Mouse (Mus musculus) liver, embryonic 14.5 days (tissue): ENCODE results near the gene Zfp607b. TPM values are rescaled to one million over a fixed set of nuclear protein-coding genes. Genes with fewer than 3 reads are reported as not detected.
A peak's percentile ranks its signal among the peaks of the same experiment; 100 is the strongest.

Experiments
- ATAC-seq: fragments of 200-750 bp; cut with Nextera tagmentation; 2 replicates; pipeline ENCODE4 v1.8.0; 2017; ENCODE audit warnings: moderate number of reproducible peaks, mild to moderate bottlenecking, moderate library complexity; ENCODE audit not compliant: insufficient read depth
- DNase-seq, 3 experiments: peaks; one replicate each; pipeline ENCODE4 v3.0.0-alpha.2; 2012 to 2013; ENCODE audit warnings: low read depth in 3 of 3, low spot score in 3 of 3
- H3K27ac ChIP-seq: fragments of 300-500 bp; sonication (generic); 2 replicates; pipeline ENCODE4 v1.5.1; 2014; ENCODE audit warnings: moderate library complexity, mild to moderate bottlenecking, control low read depth, inconsistent platforms
- H3K27me3 ChIP-seq: fragments of 300-500 bp; sonication (generic); 2 replicates; pipeline ENCODE4 v1.6.1; 2014; ENCODE audit warnings: mild to moderate bottlenecking, low read length, moderate library complexity; ENCODE audit not compliant: control insufficient read depth, insufficient read depth
- H3K36me3 ChIP-seq: fragments of 300-500 bp; sonication (generic); replicated peaks from 2 replicates; pipeline ENCODE4 v1.6.1; 2014; ENCODE audit warnings: low read depth; ENCODE audit not compliant: control insufficient read depth, insufficient read depth
- H3K4me1 ChIP-seq, 2 experiments: fragments of 200-500 bp in 1 of 2; fragments of 300-500 bp in 1 of 2; sonication (generic) in 1 of 2; replicated peaks; 2 replicates each; pipeline ENCODE4 v1.6.1; 2012 to 2014; ENCODE audit warnings: antibody characterized with exemption in 1 of 2, inconsistent platforms in 1 of 2, low read length in 1 of 2; ENCODE audit not compliant: control insufficient read depth in 2 of 2, insufficient read depth in 2 of 2
- H3K4me2 ChIP-seq: fragments of 300-500 bp; sonication (generic); 2 replicates; pipeline ENCODE4 v1.6.1; 2014; ENCODE audit warnings: low read depth, mild to moderate bottlenecking, control low read depth, moderate library complexity
- H3K4me3 ChIP-seq, 2 experiments: fragments of 200-500 bp in 1 of 2; fragments of 300-500 bp in 1 of 2; sonication (generic) in 1 of 2; 2 replicates each; pipeline ENCODE4 v1.5.1; 2012 to 2014; ENCODE audit warnings: low read depth in 2 of 2, low read length in 2 of 2, mild to moderate bottlenecking in 2 of 2, control low read depth in 1 of 2, inconsistent platforms in 1 of 2, moderate library complexity in 1 of 2; ENCODE audit not compliant: insufficient read depth in 1 of 2
- H3K9ac ChIP-seq: fragments of 300-500 bp; sonication (generic); replicated peaks from 2 replicates; pipeline ENCODE4 v1.6.1; 2014; ENCODE audit warnings: mild to moderate bottlenecking, control low read depth, moderate library complexity
- H3K9me3 ChIP-seq: fragments of 300-500 bp; sonication (generic); 2 replicates; pipeline ENCODE4 v1.6.1; 2016; ENCODE audit warnings: low read length, mixed read lengths; ENCODE audit not compliant: control insufficient read depth
- CTCF ChIP-seq: IDR thresholded peaks from 2 replicates; pipeline ENCODE4 v1.5.1; 2016; ENCODE audit warnings: antibody characterized with exemption, low read depth, control low read depth
- EP300 ChIP-seq: IDR thresholded peaks from 2 replicates; pipeline ENCODE4 v1.6.1; 2016; ENCODE audit warnings: antibody characterized with exemption, low read depth
- WGBS: fragments of 180-500 bp; shearing (Covaris S2); extraction: QIAGEN DNeasy Blood & Tissue Kit; methylation state at CpG from one replicate; pipeline ENCODE4 v1.1.7; 2014; ENCODE audit not compliant: insufficient replicate concordance; 5-methylcytosine and 5-hydroxymethylcytosine counted together
- polyA plus RNA-seq, 2 experiments: library from polyadenylated mRNA; depleted of rRNA in 1 of 2; stranded (reverse) in 1 of 2; unstranded in 1 of 2; fragments of >200 nt; fragmentation: Nextera tagmentation in 1 of 2; extraction: Ambion mirVana in 1 of 2; gene quantifications; 2 replicates each; pipeline versions ENCODE4 v1.2.1 to v1.2.3; 2012 to 2014

The Zfp607b gene
- polyA plus RNA-seq, 2 experiments: 0.19 to 0.25 TPM

GRCm38 (mm10) chr7:27691076-27691475 is 1.9 kb downstream of the Zfp607b start:
- no peak overlapping the region for H3K4me3 ChIP-seq
- H3K27me3 ChIP-seq: no peaks in the 10 kb centered on the region
- WGBS: 21% methylated on average over 5 of the region's 5 CpGs
- TF ChIP-seq EP300 (no peak), CTCF (peak; percentile 80)
- no peaks in the 10 kb centered on the region for H3K9me3 ChIP-seq
- no peak overlapping the region for H3K4me2 ChIP-seq
- ATAC-seq (no peak), DNase-seq (peak in 1 of 3 experiments; percentile 27)
- H3K4me1 ChIP-seq: peaks cover 4% of the 10 kb centered on the region in 2 experiments; a peak in 2 of 4 replicates
- H3K9ac ChIP-seq: no peak overlapping the region
- H3K36me3 ChIP-seq: no peaks in the 10 kb centered on the region
- no peak overlapping the region for H3K27ac ChIP-seq

GRCm38 (mm10) chr7:27696711-27697110 is 7.6 kb downstream of the Zfp607b start:
- Histone ChIP-seq H3K4me1 (no peaks in the 10 kb centered on the region), H3K4me3 (no peak overlapping the region), H3K27ac (no peak overlapping the region), H3K9me3 (no peaks in the 10 kb centered on the region), H3K27me3 (no peaks in the 10 kb centered on the region), H3K9ac (no peak overlapping the region), H3K4me2 (no peak overlapping the region), H3K36me3 (no peaks in the 10 kb centered on the region)
- WGBS: 47% methylated on average over 3 of the region's 3 CpGs
- DNase-seq (no peak), ATAC-seq (no peak)
- TF ChIP-seq EP300: no peak
- TF ChIP-seq CTCF: no peak

GRCm38 (mm10) chr7:27710402-27710801 is 21.3 kb downstream of the Zfp607b start:
- ATAC-seq (no peak), DNase-seq (no peak)
- Histone ChIP-seq H3K36me3 (no peaks in the 10 kb centered on the region), H3K4me3 (no peak overlapping the region), H3K27ac (no peak overlapping the region), H3K9me3 (no peaks in the 10 kb centered on the region), H3K4me2 (no peak overlapping the region), H3K4me1 (no peaks in the 10 kb centered on the region), H3K27me3 (no peaks in the 10 kb centered on the region), H3K9ac (no peak overlapping the region)
- TF ChIP-seq CTCF (no peak), EP300 (no peak)
- WGBS: 80% methylated on average over 7 of the region's 7 CpGs

GRCm38 (mm10) chr7:27721951-27722350 is 32.8 kb downstream of the Zfp607b start:
- no peak overlapping the region for H3K4me3 ChIP-seq
- H3K36me3 ChIP-seq: no peaks in the 10 kb centered on the region
- no peaks in the 10 kb centered on the region for H3K4me1 ChIP-seq
- DNase-seq: no peak
- no peaks in the 10 kb centered on the region for H3K27me3 ChIP-seq
- no peak overlapping the region for H3K27ac ChIP-seq
- H3K9ac ChIP-seq: no peak overlapping the region
- H3K4me2 ChIP-seq: no peak overlapping the region
- H3K9me3 ChIP-seq: no peaks in the 10 kb centered on the region
- TF ChIP-seq EP300 (no peak), CTCF (no peak)
- WGBS: 62% methylated on average over 8 of the region's 8 CpGs
- no peak for ATAC-seq

GRCm38 (mm10) chr7:27725566-27726538 is 36.7 kb downstream of the Zfp607b start:
- no peaks in the 10 kb centered on the region for H3K27me3 ChIP-seq
- no peaks in the 10 kb centered on the region for H3K36me3 ChIP-seq
- H3K27ac ChIP-seq: no peak overlapping the region
- no peaks in the 10 kb centered on the region for H3K9me3 ChIP-seq
- no peak overlapping the region for H3K4me3 ChIP-seq
- H3K4me1 ChIP-seq: no peaks in the 10 kb centered on the region; a peak in 1 of 4 replicates
- no peak overlapping the region for H3K9ac ChIP-seq
- WGBS: 39% methylated on average over 12 of the region's 12 CpGs
- H3K4me2 ChIP-seq: no peak overlapping the region
- ATAC-seq (no peak), DNase-seq (peak; percentile 7 to 28 (median 12))
- TF ChIP-seq EP300 (no peak), CTCF (peak; percentile 55)
